Mouse (Mus musculus): ENCODE data around the gene Mpp3. TPM values are rescaled to one million over a fixed set of nuclear protein-coding genes. Genes with fewer than 3 reads are reported as not detected.
"Not testable (repeated sequence)": the region's sequence is repeated elsewhere in the genome, so short reads cannot be mapped to it uniquely, and the experiment has no call there.

The Mpp3 gene
- polyA plus RNA-seq, 1 experiment from 2014 or later: 11.3 TPM

DNA sequence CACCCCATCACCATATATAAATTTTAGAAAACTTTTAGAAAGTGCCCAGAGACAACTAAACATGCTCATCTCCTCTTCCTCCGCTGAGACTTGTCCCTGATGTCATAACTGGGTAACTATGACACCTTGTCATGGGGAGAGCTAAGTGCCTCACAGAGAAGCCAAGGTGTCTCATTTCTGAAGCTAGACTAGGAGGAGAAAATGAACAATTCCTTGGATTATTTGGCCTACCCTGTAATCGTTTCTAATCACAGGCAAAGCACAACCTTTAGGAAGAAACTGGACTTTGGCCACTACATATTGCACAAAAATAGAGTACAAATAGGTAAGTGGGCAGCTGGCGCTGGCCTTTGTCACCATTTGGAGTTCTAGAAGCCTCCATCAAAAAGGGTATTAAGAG is 41.3 kb downstream of the Mpp3 start, which contains the start of gene Dusp3:
TSS of gene Dusp3 (minus strand) at position 101 of the 400 bp plus-strand sequence.
- no peak for DNase-seq (ENCODE audit: low spot score)
- H3K27me3 ChIP-seq (ENCODE audit: control insufficient read depth, insufficient read depth, low read length): no peaks in the 10 kb centered on the region
- no peak within 1 kb of the TSS for H3K4me2 ChIP-seq (ENCODE audit: low read depth, severe bottlenecking)
- H3K27ac ChIP-seq (replicated peaks; ENCODE audit: low read depth, low read length): no peak within 1 kb of the TSS
- H3K9ac ChIP-seq (ENCODE audit: low read length): no peak within 1 kb of the TSS
- H3K4me3 ChIP-seq (ENCODE audit: low read depth, low read length): no peak within 1 kb of the TSS
- no peaks in the 10 kb centered on the region for H3K9me3 ChIP-seq (ENCODE audit: control insufficient read depth, low read length)
- H3K4me1 ChIP-seq (ENCODE audit: control insufficient read depth, insufficient read depth, low read length): peaks cover 12% of the 10 kb centered on the region
- H3K36me3 ChIP-seq (ENCODE audit: control insufficient read depth, insufficient read depth, low read length): no peaks in the 10 kb centered on the region
- no peak for ATAC-seq (ENCODE audit: insufficient number of reproducible peaks, low FRiP score, low TSS enrichment, low read depth)
- WGBS: 88% methylated on average over 3 of the region's 3 CpGs

DNA sequence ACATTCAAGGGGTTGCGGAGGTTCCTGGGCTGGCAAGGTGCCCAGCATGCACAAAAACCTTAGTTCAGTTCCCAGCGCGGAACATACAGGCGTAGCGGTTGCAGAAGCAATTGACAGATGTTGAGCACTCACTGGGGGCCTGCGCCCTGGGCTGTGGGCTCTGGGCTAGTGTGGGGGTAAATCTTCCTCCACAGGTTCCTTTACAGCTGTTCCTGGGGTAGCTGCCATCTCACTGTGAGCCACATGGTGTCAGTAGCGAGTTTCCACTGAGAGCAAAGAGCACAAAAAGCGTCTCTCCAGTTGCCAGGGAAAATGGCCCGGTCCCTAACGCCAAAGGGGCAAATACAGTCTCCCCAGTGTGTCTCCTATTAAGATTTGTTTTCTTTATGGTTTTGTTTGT is 42.3 kb downstream of the Mpp3 start:
- H3K36me3 ChIP-seq (ENCODE audit: control insufficient read depth, insufficient read depth, low read length): no peaks in the 10 kb centered on the region
- H3K9me3 ChIP-seq (ENCODE audit: control insufficient read depth, low read length): no peaks in the 10 kb centered on the region
- 9% methylated on average over 10 of the region's 10 CpGs for WGBS
- H3K4me3 ChIP-seq (ENCODE audit: low read depth, low read length): no peak overlapping the region
- H3K4me2 ChIP-seq (ENCODE audit: low read depth, severe bottlenecking): no peak overlapping the region
- no peaks in the 10 kb centered on the region for H3K27me3 ChIP-seq (ENCODE audit: control insufficient read depth, insufficient read depth, low read length)
- H3K27ac ChIP-seq (replicated peaks; ENCODE audit: low read depth, low read length): no peak overlapping the region
- DNase-seq (ENCODE audit: low spot score) (peak; percentile 92), ATAC-seq (ENCODE audit: insufficient number of reproducible peaks, low FRiP score, low TSS enrichment, low read depth) (no peak)
- no peak overlapping the region for H3K9ac ChIP-seq (ENCODE audit: low read length)
- peaks cover 12% of the 10 kb centered on the region for H3K4me1 ChIP-seq (ENCODE audit: control insufficient read depth, insufficient read depth, low read length)

DNA sequence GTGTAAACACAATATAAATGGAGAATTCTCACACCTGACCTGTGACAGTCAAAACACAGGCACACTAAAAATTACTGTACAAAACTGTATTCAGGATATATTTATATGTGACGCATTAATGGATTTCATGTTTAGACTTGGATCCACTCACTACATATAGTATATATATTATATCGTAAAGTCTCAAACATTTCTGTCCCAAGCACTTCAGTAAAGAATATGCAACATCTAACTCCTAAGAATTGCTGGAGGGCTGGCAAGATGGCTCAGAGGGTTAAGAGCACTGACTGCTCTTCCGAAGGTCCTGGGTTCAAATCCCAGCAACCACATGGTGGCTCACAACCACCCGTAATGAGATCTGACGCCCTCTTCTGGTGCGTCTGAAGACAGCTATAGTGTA is 42.8 kb downstream of the Mpp3 start:
- not testable (repeated sequence) for H3K4me2 ChIP-seq (ENCODE audit: low read depth, severe bottlenecking); H3K36me3 ChIP-seq (ENCODE audit: control insufficient read depth, insufficient read depth, low read length); H3K27me3 ChIP-seq (ENCODE audit: control insufficient read depth, insufficient read depth, low read length)

DNA sequence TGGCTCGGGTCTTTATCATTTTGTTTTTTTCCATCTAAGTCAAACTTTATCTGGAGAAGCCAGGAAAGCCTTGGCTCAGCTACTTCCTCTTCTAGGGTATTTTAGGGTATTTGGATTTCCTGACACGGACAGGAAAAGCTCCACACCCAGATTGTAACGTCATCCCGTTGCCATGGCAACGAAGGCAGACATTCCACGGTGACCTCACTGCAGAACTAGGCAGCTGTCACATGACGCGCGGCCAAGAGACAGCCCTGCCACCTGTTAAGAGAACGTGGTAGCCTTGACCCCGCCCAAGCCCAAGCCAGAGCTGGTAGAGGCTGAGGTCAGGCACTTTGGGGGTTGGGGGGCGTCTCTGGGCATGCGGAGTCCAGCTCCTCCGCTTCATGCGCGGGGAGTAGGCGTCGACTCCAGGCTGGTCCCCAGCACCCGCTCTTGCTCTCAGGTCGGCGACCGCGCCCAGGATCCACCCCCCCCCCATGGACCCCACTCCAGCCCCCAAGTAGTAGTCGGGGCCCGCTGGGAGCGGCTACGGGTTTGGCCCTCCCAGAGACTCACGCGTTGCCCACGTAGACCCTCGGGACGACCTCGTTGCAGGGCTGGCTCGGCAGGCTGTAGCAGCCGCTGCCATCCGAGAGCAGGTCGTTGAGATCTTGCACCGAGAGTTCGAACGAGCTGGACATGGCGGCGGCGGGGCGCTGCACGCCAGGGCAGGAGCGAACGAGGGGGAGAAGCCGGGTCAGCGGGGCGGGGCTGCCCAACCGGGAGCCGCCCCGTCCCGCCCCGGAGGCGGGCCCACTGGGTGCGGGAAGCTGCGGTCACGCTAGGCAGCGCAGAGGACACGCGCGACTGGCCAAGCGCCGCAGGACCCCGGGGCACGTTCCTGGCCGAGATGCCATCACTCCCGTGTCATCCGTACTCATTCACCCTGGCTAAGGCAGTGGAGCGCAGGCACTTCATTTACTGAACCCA is 43.9 kb downstream of the Mpp3 start, which contains the start of gene Cfap97d1:
TSS of gene Cfap97d1 (plus strand) at position 226 of the 972 bp plus-strand sequence.
- Histone ChIP-seq H3K27ac (replicated peaks; ENCODE audit: low read depth, low read length) (no peak within 1 kb of the TSS), H3K9me3 (ENCODE audit: control insufficient read depth, low read length) (no peaks in the 10 kb centered on the region), H3K27me3 (ENCODE audit: control insufficient read depth, insufficient read depth, low read length) (no peaks in the 10 kb centered on the region), H3K9ac (ENCODE audit: low read length) (peak within 1 kb of the TSS; percentile 60), H3K4me2 (ENCODE audit: low read depth, severe bottlenecking) (peak within 1 kb of the TSS; percentile 100), H3K36me3 (ENCODE audit: control insufficient read depth, insufficient read depth, low read length) (no peaks in the 10 kb centered on the region), H3K4me1 (ENCODE audit: control insufficient read depth, insufficient read depth, low read length) (peaks cover 12% of the 10 kb centered on the region), H3K4me3 (ENCODE audit: low read depth, low read length) (peak within 1 kb of the TSS; percentile 53)
- 1% methylated on average over 68 of the region's 71 CpGs for WGBS
- peak; percentile 74 for ATAC-seq (ENCODE audit: insufficient number of reproducible peaks, low FRiP score, low TSS enrichment, low read depth)
- DNase-seq (ENCODE audit: low spot score): peak; percentile 93

More for the DNA sequence above, 42.8 kb downstream of the Mpp3 start:
- H3K27ac ChIP-seq (replicated peaks; ENCODE audit: low read depth, low read length); H3K9me3 ChIP-seq (ENCODE audit: control insufficient read depth, low read length); H3K4me3 ChIP-seq (ENCODE audit: low read depth, low read length); ATAC-seq (ENCODE audit: insufficient number of reproducible peaks, low FRiP score, low TSS enrichment, low read depth); H3K9ac ChIP-seq (ENCODE audit: low read length); DNase-seq (ENCODE audit: low spot score): not testable (repeated sequence)
- peaks cover 12% of the 10 kb centered on the region for H3K4me1 ChIP-seq (ENCODE audit: control insufficient read depth, insufficient read depth, low read length)
- 67% methylated on average over 6 of the region's 6 CpGs for WGBS

DNA sequence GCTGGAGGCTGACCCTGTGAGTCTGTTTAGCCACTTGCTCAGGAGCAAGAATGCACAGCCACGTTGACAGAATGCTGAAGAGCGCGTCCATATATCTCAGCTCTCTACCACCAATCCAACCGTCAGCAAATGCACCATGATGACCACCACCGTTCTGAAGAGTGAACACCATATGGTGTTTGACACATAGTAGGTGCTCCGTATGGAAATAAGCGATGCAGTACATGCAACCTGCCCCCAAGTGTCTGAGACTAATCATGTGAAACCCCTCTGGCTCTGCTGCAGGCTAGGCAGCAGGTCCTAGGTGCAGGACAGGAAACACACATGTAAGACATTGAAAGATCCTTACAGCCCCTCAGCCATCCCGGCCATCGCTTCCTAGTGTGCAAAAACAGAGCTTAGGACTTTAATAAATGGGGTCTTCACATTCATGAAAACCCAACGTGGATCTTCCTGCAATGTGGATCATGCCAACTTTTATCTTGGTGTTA is 44.8 kb downstream of the Mpp3 start:
- H3K4me3 ChIP-seq (ENCODE audit: low read depth, low read length): no peak overlapping the region
- H3K36me3 ChIP-seq (ENCODE audit: control insufficient read depth, insufficient read depth, low read length): no peaks in the 10 kb centered on the region
- no peak overlapping the region for H3K27ac ChIP-seq (replicated peaks; ENCODE audit: low read depth, low read length)
- no peaks in the 10 kb centered on the region for H3K9me3 ChIP-seq (ENCODE audit: control insufficient read depth, low read length)
- no peaks in the 10 kb centered on the region for H3K27me3 ChIP-seq (ENCODE audit: control insufficient read depth, insufficient read depth, low read length)
- 76% methylated on average over 10 of the region's 10 CpGs for WGBS
- no peak overlapping the region for H3K9ac ChIP-seq (ENCODE audit: low read length)
- peaks cover 12% of the 10 kb centered on the region for H3K4me1 ChIP-seq (ENCODE audit: control insufficient read depth, insufficient read depth, low read length)
- no peak for ATAC-seq (ENCODE audit: insufficient number of reproducible peaks, low FRiP score, low TSS enrichment, low read depth)
- no peak for DNase-seq (ENCODE audit: low spot score)
- no peak overlapping the region; the same call in 1 of the 2 replicates for H3K4me2 ChIP-seq (ENCODE audit: low read depth, severe bottlenecking)

DNA sequence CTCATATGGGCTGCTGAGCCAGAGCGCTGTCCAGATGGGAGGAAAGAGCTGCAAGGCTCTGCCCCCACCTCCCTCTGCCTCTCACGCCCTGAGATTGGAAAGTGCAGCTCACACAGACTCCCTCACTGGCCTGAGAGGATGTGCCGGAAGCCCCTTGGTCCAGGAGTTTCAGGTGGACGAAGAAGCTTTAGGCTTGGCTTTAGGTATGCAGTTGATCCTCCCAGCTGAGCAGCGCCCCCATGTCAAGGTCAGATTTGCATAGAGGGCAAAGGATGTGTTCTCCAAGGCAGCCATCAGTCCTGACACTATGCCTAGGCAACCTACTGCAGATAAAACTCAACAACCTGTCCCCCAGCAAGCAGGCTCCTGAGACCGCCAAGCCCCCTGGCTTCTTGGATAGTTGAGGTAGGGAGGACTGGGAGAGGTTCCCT is 45.3 kb downstream of the Mpp3 start:
- Histone ChIP-seq H3K4me3 (ENCODE audit: low read depth, low read length) (no peak overlapping the region), H3K9me3 (ENCODE audit: control insufficient read depth, low read length) (no peaks in the 10 kb centered on the region), H3K9ac (ENCODE audit: low read length) (no peak overlapping the region), H3K36me3 (ENCODE audit: control insufficient read depth, insufficient read depth, low read length) (no peaks in the 10 kb centered on the region), H3K27me3 (ENCODE audit: control insufficient read depth, insufficient read depth, low read length) (no peaks in the 10 kb centered on the region), H3K4me2 (ENCODE audit: low read depth, severe bottlenecking) (no peak overlapping the region; the same call in 1 of the 2 replicates), H3K4me1 (ENCODE audit: control insufficient read depth, insufficient read depth, low read length) (peaks cover 12% of the 10 kb centered on the region), H3K27ac (replicated peaks; ENCODE audit: low read depth, low read length) (no peak overlapping the region)
- 47% methylated on average over 6 of the region's 6 CpGs for WGBS
- ATAC-seq (ENCODE audit: insufficient number of reproducible peaks, low FRiP score, low TSS enrichment, low read depth): no peak
- no peak for DNase-seq (ENCODE audit: low spot score)

DNA sequence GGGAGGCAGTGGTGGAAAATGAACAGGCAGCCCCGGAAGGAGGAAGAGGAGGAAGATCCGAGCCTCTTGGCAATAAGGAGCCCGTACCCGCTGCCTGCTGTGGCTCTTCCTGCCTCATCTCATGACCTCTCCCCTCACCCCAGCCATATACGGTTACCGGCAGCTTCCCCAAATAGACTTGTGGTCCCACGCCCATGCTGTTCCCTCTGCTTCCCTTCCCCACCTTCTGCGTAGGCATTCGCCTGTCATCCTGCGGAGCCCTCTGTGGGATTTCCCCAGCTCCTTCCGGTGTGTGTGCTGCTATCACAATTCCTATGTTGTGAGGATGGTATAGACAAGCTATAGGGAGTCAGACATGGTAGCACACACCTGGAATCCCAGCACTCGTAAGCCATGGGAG is 46.4 kb downstream of the Mpp3 start:
- Histone ChIP-seq H3K4me1 (ENCODE audit: control insufficient read depth, insufficient read depth, low read length) (peaks cover 12% of the 10 kb centered on the region), H3K4me2 (ENCODE audit: low read depth, severe bottlenecking) (no peak overlapping the region), H3K4me3 (ENCODE audit: low read depth, low read length) (no peak overlapping the region), H3K9ac (ENCODE audit: low read length) (no peak overlapping the region), H3K27me3 (ENCODE audit: control insufficient read depth, insufficient read depth, low read length) (no peaks in the 10 kb centered on the region), H3K9me3 (ENCODE audit: control insufficient read depth, low read length) (no peaks in the 10 kb centered on the region), H3K27ac (replicated peaks; ENCODE audit: low read depth, low read length) (no peak overlapping the region), H3K36me3 (ENCODE audit: control insufficient read depth, insufficient read depth, low read length) (no peaks in the 10 kb centered on the region)
- DNase-seq (ENCODE audit: low spot score) (no peak), ATAC-seq (ENCODE audit: insufficient number of reproducible peaks, low FRiP score, low TSS enrichment, low read depth) (no peak)
- 82% methylated on average over 11 of the region's 12 CpGs for WGBS

DNA sequence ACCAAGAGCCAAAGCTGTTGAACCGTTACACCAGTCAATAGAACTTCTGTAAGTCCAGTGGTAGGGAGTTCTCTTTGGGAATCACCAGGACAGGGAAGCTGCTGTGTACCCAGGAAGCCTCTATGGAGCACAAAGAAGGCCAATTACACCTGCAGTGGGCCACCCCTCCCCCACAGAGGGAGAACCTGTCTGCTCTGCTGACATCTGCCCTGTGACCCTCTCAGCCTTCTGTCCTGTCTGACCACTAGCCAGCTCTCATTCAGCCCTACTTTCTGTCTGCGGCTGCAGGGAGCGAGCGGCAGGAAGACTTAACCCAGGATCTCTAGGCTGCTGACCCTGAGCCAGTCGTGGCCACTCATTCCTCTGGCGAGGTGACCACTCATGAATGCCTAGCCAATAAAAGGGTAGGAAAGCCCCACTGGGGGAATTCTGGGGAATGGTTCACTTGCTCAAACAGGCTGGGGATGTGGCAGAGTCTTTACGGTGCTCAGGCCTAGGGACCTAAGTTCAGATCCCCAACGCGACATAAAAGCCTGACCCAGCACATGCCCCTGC is 47.6 kb downstream of the Mpp3 start:
- Histone ChIP-seq H3K4me1 (ENCODE audit: control insufficient read depth, insufficient read depth, low read length) (peaks cover 12% of the 10 kb centered on the region), H3K27ac (replicated peaks; ENCODE audit: low read depth, low read length) (no peak overlapping the region), H3K9me3 (ENCODE audit: control insufficient read depth, low read length) (no peaks in the 10 kb centered on the region), H3K9ac (ENCODE audit: low read length) (no peak overlapping the region), H3K4me3 (ENCODE audit: low read depth, low read length) (no peak overlapping the region), H3K4me2 (ENCODE audit: low read depth, severe bottlenecking) (no peak overlapping the region), H3K27me3 (ENCODE audit: control insufficient read depth, insufficient read depth, low read length) (no peaks in the 10 kb centered on the region), H3K36me3 (ENCODE audit: control insufficient read depth, insufficient read depth, low read length) (no peaks in the 10 kb centered on the region; the same call in 1 of the 2 replicates)
- DNase-seq (ENCODE audit: low spot score): no peak
- WGBS: 76% methylated on average over 9 of the region's 9 CpGs
- no peak for ATAC-seq (ENCODE audit: insufficient number of reproducible peaks, low FRiP score, low TSS enrichment, low read depth)
